Mouse (Mus musculus) adrenal gland (tissue): ENCODE data around the gene Ndufa13.
"Not testable (repeated sequence)": the region's sequence is repeated elsewhere in the genome, so short reads cannot be mapped to it uniquely, and the experiment has no call there.

ENCODE experiments used
- intact Hi-C: fragments of 180-260 bp; cut with DNase I; formaldehyde crosslinking; loops from one replicate; pipeline ENCODE4 v1.15.1; 2025
- long read RNA-seq, 2 experiments: library from polyadenylated mRNA; unstranded; transcript quantifications; one replicate each; pipeline ENCODE4 v2.0.0; 2020; ENCODE audit warnings: borderline replicate concordance in 1 of 2; ENCODE audit not compliant: insufficient replicate concordance in 1 of 2

Gene Ndufa13
- long read RNA-seq, experiment 1, partial matches to known transcripts = 498 of 515 reads
- long read RNA-seq, experiment 1, other reads (novel, unspliced or antisense) = 17 of 515 reads
- long read RNA-seq, experiment 2, partial matches to known transcripts = 506 of 516 reads
- long read RNA-seq, experiment 2, other reads (novel, unspliced or antisense) = 10 of 516 reads

GRCm38 (mm10) chr8:69902163-69903062, at the start of gene Ndufa13, which contains the start of the genes Tssk6 and Yjefn3:
TSS of gene Ndufa13 (minus strand) at chr8:69902558.
TSS of gene Tssk6 (plus strand) at chr8:69902184.
TSS of gene Yjefn3 (minus strand) at chr8:69902712.
- intact Hi-C loops = no loop called here

GRCm38 (mm10) chr8:69950300-69950699, 47.9 kb upstream of the Ndufa13 start:
- intact Hi-C loops = no loop called here

GRCm38 (mm10) chr8:69942495-69942894, 40.1 kb upstream of the Ndufa13 start:
- intact Hi-C loops = not testable (repeated sequence)

- intact Hi-C loops = no loop called here
These were observed 38.0 kb upstream of the Ndufa13 start for GRCm38 (mm10) chr8:69940386-69940785.

- intact Hi-C loops = no loop called here
These were observed 37.3 kb upstream of the Ndufa13 start for GRCm38 (mm10) chr8:69939633-69940032.

- intact Hi-C loops = no loop called here
These were observed 36.1 kb upstream of the Ndufa13 start for GRCm38 (mm10) chr8:69938245-69938982.

- intact Hi-C loops = no loop called here
These were observed 35.1 kb upstream of the Ndufa13 start for GRCm38 (mm10) chr8:69937466-69937865.

- intact Hi-C loops = no loop called here
These were observed 33.9 kb upstream of the Ndufa13 start for GRCm38 (mm10) chr8:69936050-69936794.

- intact Hi-C loops = no loop called here
These were observed 33.1 kb upstream of the Ndufa13 start for GRCm38 (mm10) chr8:69935431-69935830.

- intact Hi-C loops = no loop called here
These were observed 32.2 kb upstream of the Ndufa13 start for GRCm38 (mm10) chr8:69934582-69934981.

- intact Hi-C loops = no loop called here
These were observed 31.5 kb upstream of the Ndufa13 start for GRCm38 (mm10) chr8:69933811-69934210.

GRCm38 (mm10) chr8:69926901-69927300, 24.5 kb upstream of the Ndufa13 start:
- intact Hi-C loops = no loop called here

GRCm38 (mm10) chr8:69923986-69924385, 21.6 kb upstream of the Ndufa13 start:
- intact Hi-C loops = no loop called here

- intact Hi-C loops = no loop called here
These were observed 18.8 kb upstream of the Ndufa13 start for GRCm38 (mm10) chr8:69921141-69921540.

GRCm38 (mm10) chr8:69919876-69920662, 17.7 kb upstream of the Ndufa13 start:
- intact Hi-C loops = loop anchor here (1.0 kb wide), 1 partner anchor 81 kb away; no protein-coding TSS in a partner anchor

- intact Hi-C loops = loop anchor here (1.0 kb wide), 1 partner anchor 82 kb away; no protein-coding TSS in a partner anchor
These were observed 16.7 kb upstream of the Ndufa13 start for GRCm38 (mm10) chr8:69919010-69919409.

- intact Hi-C loops = no loop called here
These were observed 16.1 kb upstream of the Ndufa13 start for GRCm38 (mm10) chr8:69918506-69918905.

- intact Hi-C loops = no loop called here
These were observed 13.4 kb upstream of the Ndufa13 start for GRCm38 (mm10) chr8:69915748-69916147.

- intact Hi-C loops = no loop called here
These were observed 12.2 kb upstream of the Ndufa13 start for GRCm38 (mm10) chr8:69914526-69914925.

- intact Hi-C loops = no loop called here
These were observed 10.2 kb upstream of the Ndufa13 start for GRCm38 (mm10) chr8:69912478-69913074.
